Mouse (Mus musculus) hindbrain, embryonic 13.5 days (tissue): ENCODE measurements around the gene Bcas3. TPM values are rescaled to one million over a fixed set of nuclear protein-coding genes. Genes with fewer than 3 reads are reported as not detected.

Experiments used
- ATAC-seq: fragments of 200-750 bp; cut with Nextera tagmentation; 2 replicates; pipeline ENCODE4 v1.8.0; 2017; ENCODE audit warnings: moderate TSS enrichment; ENCODE audit not compliant: low FRiP score
- H3K27ac ChIP-seq: fragments of 300-500 bp; sonication (generic); 2 replicates; pipeline ENCODE4 v1.5.1; 2015; ENCODE audit warnings: inconsistent platforms, mild to moderate bottlenecking, moderate library complexity
- H3K27me3 ChIP-seq: fragments of 300-500 bp; sonication (generic); 2 replicates; pipeline ENCODE4 v1.6.1; 2015; ENCODE audit warnings: mild to moderate bottlenecking, inconsistent platforms
- H3K36me3 ChIP-seq: fragments of 300-500 bp; sonication (generic); 2 replicates; pipeline ENCODE4 v1.6.1; 2015; ENCODE audit warnings: mild to moderate bottlenecking, inconsistent platforms
- H3K4me1 ChIP-seq: fragments of 300-500 bp; sonication (generic); replicated peaks from 2 replicates; pipeline ENCODE4 v1.6.1; 2015; ENCODE audit warnings: inconsistent platforms
- H3K4me2 ChIP-seq: fragments of 300-500 bp; sonication (generic); 2 replicates; pipeline ENCODE4 v1.6.1; 2015; ENCODE audit warnings: inconsistent platforms, mild to moderate bottlenecking, moderate library complexity
- H3K4me3 ChIP-seq: fragments of 300-500 bp; sonication (generic); 2 replicates; pipeline ENCODE4 v1.5.1; 2015; ENCODE audit warnings: mild to moderate bottlenecking, inconsistent platforms
- H3K9ac ChIP-seq: fragments of 300-500 bp; sonication (generic); 2 replicates; pipeline ENCODE4 v1.6.1; 2015; ENCODE audit warnings: mild to moderate bottlenecking, inconsistent platforms
- H3K9me3 ChIP-seq: fragments of 300-500 bp; sonication (generic); 2 replicates; pipeline ENCODE4 v1.6.1; 2016; ENCODE audit warnings: inconsistent platforms
- WGBS: fragments of 180-500 bp; shearing (Covaris S2); methylation state at CpG from one replicate; pipeline ENCODE4 v1.1.7; 2015; 5-methylcytosine and 5-hydroxymethylcytosine counted together
- polyA plus RNA-seq: library from polyadenylated mRNA; unstranded; fragments of >200 nt; fragmentation: Nextera tagmentation; extraction: Ambion mirVana; gene quantifications from 2 replicates; pipeline ENCODE4 v1.2.1, GENCODE M21; 2015

Bcas3 gene
- polyA plus RNA-seq, 1 experiment from 2014 or later: 34.0 TPM

- Histone ChIP-seq H3K4me2 (peak overlapping the region; percentile 57), H3K27me3 (peaks cover 46% of the 10 kb centered on the region), H3K36me3 (no peaks in the 10 kb centered on the region), H3K9me3 (no peaks in the 10 kb centered on the region), H3K4me1 (peaks cover 37% of the 10 kb centered on the region), H3K9ac (no peak overlapping the region; the same call in 1 of the 2 replicates), H3K27ac (0 out of 2 replicates have a peak overlapping the region, but pooled peaks have one; percentile 23), H3K4me3 (peak overlapping the region; percentile 32; the same call in 1 of the 2 replicates)
- ATAC-seq: no peak
- WGBS: 16% methylated on average over 16 of the region's 16 CpGs
These were observed 172.0 kb downstream of the Bcas3 start for GRCm38 (mm10) chr11:85524841-85525500.

GRCm38 (mm10) chr11:85525501-85525885 is 172.5 kb downstream of the Bcas3 start:
- Histone ChIP-seq H3K4me3 (no peak overlapping the region), H3K9me3 (no peaks in the 10 kb centered on the region), H3K4me1 (peaks cover 37% of the 10 kb centered on the region), H3K27me3 (peaks cover 43% of the 10 kb centered on the region), H3K27ac (no peak overlapping the region), H3K4me2 (no peak overlapping the region; the same call in 1 of the 2 replicates), H3K9ac (no peak overlapping the region), H3K36me3 (no peaks in the 10 kb centered on the region)
- ATAC-seq: no peak
- WGBS: 42% methylated on average over 10 of the region's 10 CpGs

- H3K36me3 ChIP-seq: no peaks in the 10 kb centered on the region
- H3K9me3 ChIP-seq: no peaks in the 10 kb centered on the region
- peaks cover 43% of the 10 kb centered on the region for H3K27me3 ChIP-seq
- 60% methylated on average over 11 of the region's 11 CpGs for WGBS
- no peak overlapping the region for H3K27ac ChIP-seq
- H3K4me2 ChIP-seq: no peak overlapping the region
- H3K4me3 ChIP-seq: no peak overlapping the region
- peaks cover 37% of the 10 kb centered on the region for H3K4me1 ChIP-seq
- H3K9ac ChIP-seq: no peak overlapping the region; the same call in 1 of the 2 replicates
- ATAC-seq: no peak
These were observed 173.2 kb downstream of the Bcas3 start for GRCm38 (mm10) chr11:85525979-85526775.

- Histone ChIP-seq H3K9ac (no peak overlapping the region), H3K27me3 (peaks cover 43% of the 10 kb centered on the region), H3K27ac (no peak overlapping the region), H3K4me3 (no peak overlapping the region), H3K4me2 (no peak overlapping the region), H3K9me3 (no peaks in the 10 kb centered on the region), H3K4me1 (peaks cover 37% of the 10 kb centered on the region), H3K36me3 (no peaks in the 10 kb centered on the region)
- 26% methylated on average over 5 of the region's 5 CpGs for WGBS
- ATAC-seq: no peak
These were observed 174.3 kb downstream of the Bcas3 start for GRCm38 (mm10) chr11:85527261-85527660.

GRCm38 (mm10) chr11:85529531-85530285 is 176.7 kb downstream of the Bcas3 start:
- H3K36me3 ChIP-seq: no peaks in the 10 kb centered on the region
- no peak overlapping the region for H3K9ac ChIP-seq
- peaks cover 25% of the 10 kb centered on the region for H3K4me1 ChIP-seq
- H3K9me3 ChIP-seq: no peaks in the 10 kb centered on the region
- H3K4me3 ChIP-seq: no peak overlapping the region
- WGBS: 79% methylated on average over 5 of the region's 5 CpGs
- ATAC-seq: no peak
- peaks cover 35% of the 10 kb centered on the region for H3K27me3 ChIP-seq
- no peak overlapping the region for H3K27ac ChIP-seq
- H3K4me2 ChIP-seq: no peak overlapping the region

- Histone ChIP-seq H3K27me3 (no peaks in the 10 kb centered on the region), H3K9me3 (no peaks in the 10 kb centered on the region), H3K4me1 (no peaks in the 10 kb centered on the region)
These were observed 188.0 kb downstream of the Bcas3 start for GRCm38 (mm10) chr11:85540989-85541388.

GRCm38 (mm10) chr11:85543311-85543710 is 190.3 kb downstream of the Bcas3 start:
- ATAC-seq: no peak
- Histone ChIP-seq H3K9me3 (no peaks in the 10 kb centered on the region), H3K4me1 (no peaks in the 10 kb centered on the region), H3K27me3 (no peaks in the 10 kb centered on the region), H3K27ac (no peak overlapping the region), H3K36me3 (no peaks in the 10 kb centered on the region), H3K4me3 (no peak overlapping the region), H3K4me2 (no peak overlapping the region), H3K9ac (no peak overlapping the region)
- 82% methylated on average over 4 of the region's 4 CpGs for WGBS

More at GRCm38 (mm10) chr11:85540989-85541388, 188.0 kb downstream of the Bcas3 start:
- H3K9ac ChIP-seq: no peak overlapping the region
- no peaks in the 10 kb centered on the region for H3K36me3 ChIP-seq
- H3K4me2 ChIP-seq: no peak overlapping the region
- WGBS: 92% methylated on average over 4 of the region's 4 CpGs
- H3K4me3 ChIP-seq: no peak overlapping the region
- ATAC-seq: no peak
- H3K27ac ChIP-seq: no peak overlapping the region

GRCm38 (mm10) chr11:85545602-85546001 is 192.6 kb downstream of the Bcas3 start:
- Histone ChIP-seq H3K9me3 (no peaks in the 10 kb centered on the region), H3K27ac (no peak overlapping the region), H3K9ac (no peak overlapping the region), H3K36me3 (no peaks in the 10 kb centered on the region), H3K27me3 (no peaks in the 10 kb centered on the region), H3K4me3 (no peak overlapping the region), H3K4me2 (no peak overlapping the region), H3K4me1 (no peaks in the 10 kb centered on the region)
- no peak for ATAC-seq
- 86% methylated on average over 5 of the region's 5 CpGs for WGBS

- no peaks in the 10 kb centered on the region for H3K36me3 ChIP-seq
- H3K27me3 ChIP-seq: no peaks in the 10 kb centered on the region
- H3K4me2 ChIP-seq: no peak overlapping the region
- no peak for ATAC-seq
- H3K27ac ChIP-seq: no peak overlapping the region
- H3K4me1 ChIP-seq: no peaks in the 10 kb centered on the region
- 71% methylated on average over 6 of the region's 6 CpGs for WGBS
- H3K9me3 ChIP-seq: no peaks in the 10 kb centered on the region
- no peak overlapping the region for H3K9ac ChIP-seq
- no peak overlapping the region for H3K4me3 ChIP-seq
These were observed 195.0 kb downstream of the Bcas3 start for GRCm38 (mm10) chr11:85547966-85548365.

- no peak overlapping the region for H3K27ac ChIP-seq
These were observed 196.7 kb downstream of the Bcas3 start for GRCm38 (mm10) chr11:85549651-85550050.

GRCm38 (mm10) chr11:85555066-85555465 is 202.1 kb downstream of the Bcas3 start:
- Histone ChIP-seq H3K36me3 (peaks cover 6% of the 10 kb centered on the region; the same call in 1 of the 2 replicates), H3K4me3 (no peak overlapping the region), H3K9me3 (no peaks in the 10 kb centered on the region), H3K4me2 (no peak overlapping the region), H3K27me3 (no peaks in the 10 kb centered on the region), H3K4me1 (no peaks in the 10 kb centered on the region), H3K9ac (no peak overlapping the region), H3K27ac (no peak overlapping the region)
- no peak for ATAC-seq
- WGBS: 85% methylated on average over 1 of the region's 1 CpGs

More at GRCm38 (mm10) chr11:85549651-85550050, 196.7 kb downstream of the Bcas3 start:
- H3K9me3 ChIP-seq: no peaks in the 10 kb centered on the region
- no peak for ATAC-seq
- H3K4me1 ChIP-seq: no peaks in the 10 kb centered on the region
- WGBS: 82% methylated on average over 3 of the region's 3 CpGs
- no peak overlapping the region for H3K9ac ChIP-seq
- H3K36me3 ChIP-seq: no peaks in the 10 kb centered on the region
- H3K4me2 ChIP-seq: no peak overlapping the region
- H3K27me3 ChIP-seq: no peaks in the 10 kb centered on the region
- H3K4me3 ChIP-seq: no peak overlapping the region

GRCm38 (mm10) chr11:85555721-85556120 is 202.8 kb downstream of the Bcas3 start:
- Histone ChIP-seq H3K4me2 (no peak overlapping the region), H3K4me3 (no peak overlapping the region), H3K27ac (no peak overlapping the region), H3K27me3 (no peaks in the 10 kb centered on the region), H3K9ac (no peak overlapping the region), H3K9me3 (no peaks in the 10 kb centered on the region), H3K36me3 (peaks cover 10% of the 10 kb centered on the region; the same call in 1 of the 2 replicates), H3K4me1 (no peaks in the 10 kb centered on the region)
- no peak for ATAC-seq
- WGBS: 78% methylated on average over 2 of the region's 2 CpGs
